Mouse (Mus musculus): Measurements from ENCODE around the gene Gm28048.

DNA sequence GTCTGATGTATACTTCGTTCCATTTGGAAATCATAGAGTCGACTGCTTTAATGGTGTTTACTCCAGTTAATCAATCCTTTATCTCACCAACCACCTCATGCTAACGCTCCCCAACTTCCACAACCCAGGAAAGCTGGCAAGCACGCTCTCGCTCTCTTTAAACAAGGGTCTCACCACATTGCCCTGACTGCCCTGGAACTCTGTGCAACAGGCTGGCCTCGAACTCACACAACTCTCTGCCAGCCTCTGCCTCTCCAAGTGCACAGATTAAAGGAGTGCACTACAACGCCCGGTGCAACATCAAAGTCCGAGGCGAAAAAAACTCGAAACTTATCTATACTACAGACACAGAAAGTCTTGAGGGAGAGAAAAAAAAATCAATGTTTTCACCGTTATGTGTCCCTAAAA is 343 bp downstream of the Gm28048 start:
- TF ChIP-seq MAX (IDR thresholded peaks at IDR 0.05; ENCODE audit: low read depth): no peak
- TF ChIP-seq TCF12 (IDR thresholded peaks at IDR 0.05; ENCODE audit: insufficient read depth, poor library complexity, severe bottlenecking): no peak
- no peak for TF ChIP-seq POLR2A (IDR thresholded peaks at IDR 0.05; ENCODE audit: insufficient read length, low read depth)
- TF ChIP-seq MYOD1 (IDR thresholded peaks at IDR 0.05; ENCODE audit: control insufficient read depth in 1 of 3, insufficient read length in 2 of 3, low read depth in 2 of 3): no peak
- TF ChIP-seq E2F4 (IDR thresholded peaks at IDR 0.05; ENCODE audit: insufficient read depth): no peak
- no peak for TF ChIP-seq CEBPB (IDR thresholded peaks at IDR 0.05; ENCODE audit: insufficient read depth, poor library complexity, severe bottlenecking)
- no peak for TF ChIP-seq SRF (IDR thresholded peaks at IDR 0.05; ENCODE audit: control insufficient read depth, insufficient read length, low read depth)
